Mouse (Mus musculus) testis, adult 2 months (tissue): ENCODE results near the gene Strip1.

ENCODE experiments used
- CTCF ChIP-seq: fragments of 200-500 bp; IDR thresholded peaks from 2 replicates; pipeline ENCODE4 v1.5.1; 2012; ENCODE audit warnings: low read depth, mild to moderate bottlenecking, inconsistent platforms, low read length, moderate library complexity; ENCODE audit not compliant: control insufficient read depth, insufficient read depth, insufficient replicate concordance
- POLR2A ChIP-seq: fragments of 200-500 bp; IDR thresholded peaks from 2 replicates; pipeline ENCODE4 v1.6.1; 2012; ENCODE audit warnings: low read depth, mild to moderate bottlenecking, inconsistent platforms, low read length, moderate library complexity; ENCODE audit not compliant: control insufficient read depth

GRCm38 (mm10) chr3:107656888-107657287 is 25.4 kb upstream of the Strip1 start:
- no peak for TF ChIP-seq POLR2A
- no peak for TF ChIP-seq CTCF
